Mouse (Mus musculus) lung, adult 2 months (tissue): ENCODE data around the gene Il12rb2.

ENCODE experiments used
- CTCF ChIP-seq: fragments of 200-500 bp; IDR thresholded peaks from 2 replicates; pipeline ENCODE4 v1.5.1; 2011; ENCODE audit warnings: mild to moderate bottlenecking, low read length, control low read depth; ENCODE audit not compliant: insufficient read depth
- POLR2A ChIP-seq: fragments of 200-500 bp; IDR thresholded peaks from 2 replicates; pipeline ENCODE4 v1.6.1; 2011; ENCODE audit warnings: low read depth, mild to moderate bottlenecking, control low read depth, low read length, borderline replicate concordance; ENCODE audit errors: extremely low read depth

DNA sequence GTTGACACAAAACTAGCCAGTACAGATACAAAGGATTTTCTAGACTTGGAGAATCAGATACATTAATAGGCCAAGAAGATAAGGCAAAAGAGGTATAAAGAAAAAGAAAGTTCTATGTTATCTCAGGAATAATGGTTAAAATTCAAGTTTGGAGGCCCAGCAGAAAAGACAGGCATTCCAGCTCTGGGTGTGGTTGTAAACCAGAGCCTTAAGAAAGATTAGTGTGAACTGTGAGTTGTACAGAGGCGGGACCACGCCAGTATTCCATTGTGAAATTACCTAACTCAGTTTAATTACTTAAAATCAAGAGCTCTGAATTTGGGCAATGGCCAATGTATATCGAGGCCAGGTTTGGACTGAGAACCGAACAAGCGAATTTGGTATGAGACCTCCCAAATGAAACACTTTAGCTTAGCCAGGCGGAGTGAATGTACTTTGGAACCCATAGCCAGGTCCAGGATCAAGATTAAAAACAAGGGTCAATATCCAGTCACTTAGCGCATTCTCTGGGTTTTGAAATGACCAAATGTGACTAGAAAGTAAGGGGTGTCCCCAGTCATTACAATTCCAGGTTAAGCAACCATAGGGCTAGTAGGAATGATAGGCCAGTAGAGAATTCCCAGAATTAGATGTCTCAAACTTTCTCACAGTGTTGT, 132.1 kb downstream of the Il12rb2 start:
- TF ChIP-seq CTCF: no peak
- TF ChIP-seq POLR2A: no peak
